8 mouse cellular contexts compared by ENCODE assay signal in the genomic region with DNA sequence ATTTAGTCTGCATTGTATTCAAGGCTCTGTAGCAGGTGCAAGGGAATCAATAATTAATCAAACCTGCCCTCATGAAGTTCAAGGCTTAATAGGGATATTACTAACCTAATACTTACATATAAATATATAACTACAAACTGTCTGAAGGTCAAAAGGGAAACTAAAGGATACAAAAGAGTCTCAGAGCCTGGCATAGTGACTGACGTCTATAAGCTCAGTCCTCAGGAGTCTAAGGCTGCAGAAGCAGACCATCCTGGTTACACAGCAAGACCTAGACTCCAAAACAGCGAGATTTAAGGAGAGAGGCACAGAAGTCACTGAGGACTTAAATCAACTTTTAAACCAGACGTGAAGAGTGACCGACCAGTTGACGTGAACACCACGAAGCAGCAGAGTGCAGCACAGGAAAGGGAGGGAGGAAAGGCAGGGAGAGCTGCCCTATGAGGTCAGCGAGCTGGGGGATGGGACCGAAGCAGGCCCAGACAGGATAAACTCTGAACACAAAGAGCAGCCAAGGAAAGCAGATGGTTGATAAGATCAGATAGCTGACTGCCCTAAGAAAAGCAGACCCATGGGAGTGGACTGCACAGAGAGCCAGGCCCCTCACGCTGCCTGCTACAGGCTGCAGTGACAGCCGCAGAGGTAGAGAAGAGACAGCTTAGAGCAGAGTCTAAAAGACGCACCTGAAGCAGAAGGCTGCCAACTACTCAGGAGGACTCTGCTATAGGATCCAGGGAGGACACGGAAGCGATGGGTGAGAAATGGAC. TPM values are rescaled to one million over a fixed set of nuclear protein-coding genes. Genes with fewer than 3 reads are reported as not detected.
DNase-seq lines count a peak whose midpoint lies in the region; TF ChIP-seq lines count a peak whose summit lies in the region.

No protein-coding gene starts in this region.

- no peak overlapping the region for H3K27ac ChIP-seq in left cerebral cortex, adult 2 months

- WGBS in lung, adult 2 months, result 31% methylated on average over 13 of the region's 13 CpGs

- intact Hi-C loops in left cerebral cortex, adult 2 months (cut with DNase I), result loop anchor here (10.0 kb wide), 1 partner anchor 46 kb away; the partner anchor contains the start of gene Fnip2

- no peak overlapping the region for H3K4me3 ChIP-seq in lung, adult 2 months (replicated peaks; ENCODE audit: extremely low read depth, low read depth, low read length)
- H3K4me3 ChIP-seq in left cerebral cortex, adult 2 months, result no peak overlapping the region

- peaks cover 35% of the 10 kb centered on the region for H3K4me1 ChIP-seq in lung, adult 2 months (ENCODE audit: control insufficient read depth, insufficient read depth, low read length)

- peak; percentile 56; the same call in 1 of the 2 replicates for TF ChIP-seq CTCF in lung, adult 2 months (IDR thresholded peaks at IDR 0.05; ENCODE audit: insufficient read depth, low read length)
- no peak for TF ChIP-seq CTCF in left cerebral cortex, adult 2 months (IDR thresholded peaks at IDR 0.05)

- TF ChIP-seq POLR2A in lung, adult 2 months (IDR thresholded peaks at IDR 0.05; ENCODE audit: borderline replicate concordance, extremely low read depth, low read depth, low read length), result peak; percentile 40; the same call in 1 of the 2 replicates

- peak; percentile 83 for DNase-seq in brain, adult 2 months (ENCODE audit: low read depth, low spot score)
- peak; percentile 34 for DNase-seq in embryo, embryonic 11.5 days (ENCODE audit: low read depth, low spot score)
- DNase-seq in heart, adult 8-10 months (ENCODE audit: low spot score), result peak; percentile 67
- DNase-seq in kidney, adult 11 months, result peak; percentile 80
- no peak for DNase-seq in lung, adult 2 months
- DNase-seq in retina, embryonic 14.5 days (ENCODE audit: low spot score), result peak; percentile 70
- DNase-seq in left cerebral cortex, adult 2 months (ENCODE audit: extremely low spot score in 1 of 2, low spot score in 2 of 2), result no peak
- DNase-seq in layer of hippocampus, adult 8-10 months (ENCODE audit: low spot score in 2 of 2), result no peak

RNA-seq across cellular contexts. Expression of gene Fnip2, which starts 48.7 kb away (rescaled TPM):
- 10 to 100 TPM; 12.9 to 23.2 (median 16.2) TPM for total RNA-seq in heart, adult 8-10 months (2022)
- polyA plus RNA-seq in lung, adult 2 months (2012; rRNA removed), result 5.7 and 10.2 TPM in 2 replicates
- total RNA-seq in left cerebral cortex, adult 2 months (2021), result 10 to 100 TPM; 17.7 to 20.2 TPM
- total RNA-seq in layer of hippocampus, adult 8-10 months (2022), result 10 to 100 TPM; 20.8 to 31.5 (median 27.1) TPM

Comparison
In these comparisons a context has a peak if more than half of its experiments do, and no peak if none do; other contexts are left out.
1. DNase-seq: peak in brain, adult 2 months (single experiment), embryo, embryonic 11.5 days (single experiment), heart, adult 8-10 months (single experiment), kidney, adult 11 months (single experiment) and retina, embryonic 14.5 days (single experiment); none in lung, adult 2 months (single experiment), left cerebral cortex, adult 2 months (0 of 2) and layer of hippocampus, adult 8-10 months (0 of 2).